7 mouse cellular contexts compared by ENCODE assay signal in the genomic region with DNA sequence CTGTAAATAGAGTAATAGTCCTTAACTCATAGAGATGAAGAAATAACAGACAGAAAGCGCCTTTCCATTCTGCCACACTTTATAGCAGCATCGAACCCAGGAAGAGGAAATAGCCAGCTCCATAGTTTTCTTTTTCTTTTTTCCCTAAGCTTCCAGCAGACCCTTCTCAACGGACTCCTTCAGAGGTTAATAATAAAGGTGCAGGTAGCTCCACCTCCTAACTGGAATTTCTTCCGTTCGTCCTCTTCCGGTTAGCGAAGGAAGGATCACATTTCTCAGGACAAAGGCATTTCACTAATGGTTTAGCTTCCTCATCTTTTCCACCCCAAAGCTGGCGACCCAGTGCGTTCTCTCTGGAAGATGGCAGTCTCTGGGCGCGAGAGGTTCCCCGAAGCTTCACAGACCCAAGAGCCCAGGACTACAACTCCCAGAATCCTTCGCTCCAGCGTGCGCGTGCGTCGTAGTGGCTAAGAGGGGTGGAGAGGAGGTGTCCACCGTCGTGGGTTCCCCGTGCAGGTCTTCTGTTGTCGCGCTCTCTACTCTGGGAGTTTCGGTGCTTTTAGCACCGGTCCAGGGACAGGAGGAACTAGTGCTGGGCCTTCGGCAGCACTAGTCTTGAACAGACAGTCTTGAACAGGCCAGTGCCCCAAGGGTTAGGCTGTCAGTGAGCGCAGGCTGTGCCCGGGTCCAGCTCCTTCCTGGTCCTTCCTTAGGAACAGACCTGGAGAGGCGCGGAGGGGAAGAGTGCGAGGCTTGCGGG. TPM values are rescaled to one million over a fixed set of nuclear protein-coding genes. Genes with fewer than 3 reads are reported as not detected.
DNase-seq lines count a peak whose midpoint lies in the region; ATAC-seq lines count a peak whose summit lies in the region.

A gene (plus strand): TSS at position 254 of the 760 bp plus-strand sequence.

- H3K4me2 ChIP-seq in midbrain, embryonic 13.5 days (replicated peaks): peak within 1 kb of the TSS; percentile 78

- peaks cover 19% of the 10 kb centered on the region; the same call in 1 of the 2 replicates for H3K36me3 ChIP-seq in embryonic facial prominence, embryonic 10.5 days (replicated peaks)
- peaks cover 18% of the 10 kb centered on the region for H3K36me3 ChIP-seq in limb, embryonic 10.5 days
- H3K36me3 ChIP-seq in midbrain, embryonic 13.5 days: peaks cover 17% of the 10 kb centered on the region

- peak; percentile 93 for DNase-seq in adrenal gland, postnatal 10 days
- peak; percentile 92 for DNase-seq in embryonic facial prominence, embryonic 10.5 days (ENCODE audit: low spot score)
- DNase-seq in kidney, adult 11 months: peak; percentile 90
- DNase-seq in limb, embryonic 10.5 days (ENCODE audit: low spot score): peak; percentile 91
- peak; percentile 89 for DNase-seq in spleen, adult 12 weeks (ENCODE audit: low spot score)

- H3K9me3 ChIP-seq in embryonic facial prominence, embryonic 10.5 days: no peaks in the 10 kb centered on the region
- no peaks in the 10 kb centered on the region for H3K9me3 ChIP-seq in limb, embryonic 10.5 days (replicated peaks)
- H3K9me3 ChIP-seq in midbrain, embryonic 13.5 days: no peaks in the 10 kb centered on the region

- peak within 1 kb of the TSS; percentile 78 for H3K9ac ChIP-seq in midbrain, embryonic 13.5 days (replicated peaks)

- H3K27me3 ChIP-seq in embryonic facial prominence, embryonic 10.5 days (replicated peaks; ENCODE audit: low read depth, poor library complexity, severe bottlenecking): no peaks in the 10 kb centered on the region
- H3K27me3 ChIP-seq in limb, embryonic 10.5 days (ENCODE audit: low read depth, poor library complexity, severe bottlenecking): no peaks in the 10 kb centered on the region
- H3K27me3 ChIP-seq in midbrain, embryonic 13.5 days: no peaks in the 10 kb centered on the region

- peaks cover 35% of the 10 kb centered on the region for H3K4me1 ChIP-seq in embryonic facial prominence, embryonic 10.5 days
- H3K4me1 ChIP-seq in limb, embryonic 10.5 days: peaks cover 20% of the 10 kb centered on the region
- peaks cover 29% of the 10 kb centered on the region for H3K4me1 ChIP-seq in midbrain, embryonic 13.5 days (replicated peaks)

- 1% methylated on average over 32 of the region's 32 CpGs for WGBS in embryonic facial prominence, embryonic 10.5 days
- WGBS in limb, embryonic 10.5 days: 1% methylated on average over 32 of the region's 32 CpGs
- WGBS in midbrain, embryonic 13.5 days: 1% methylated on average over 32 of the region's 32 CpGs

- peak within 1 kb of the TSS; percentile 79 for H3K4me3 ChIP-seq in embryonic facial prominence, embryonic 10.5 days
- H3K4me3 ChIP-seq in limb, embryonic 10.5 days: peak within 1 kb of the TSS; percentile 74
- peak within 1 kb of the TSS; percentile 72 for H3K4me3 ChIP-seq in midbrain, embryonic 13.5 days (replicated peaks)

- peak within 1 kb of the TSS; percentile 87 for H3K27ac ChIP-seq in embryonic facial prominence, embryonic 10.5 days (replicated peaks)
- H3K27ac ChIP-seq in limb, embryonic 10.5 days: peak within 1 kb of the TSS; percentile 85
- H3K27ac ChIP-seq in midbrain, embryonic 13.5 days: peak within 1 kb of the TSS; percentile 76

- peak; percentile 86 for ATAC-seq in granulocyte monocyte progenitor cell, adult 5-6 weeks (replicated peaks; ENCODE audit: poor library complexity, severe bottlenecking)
- ATAC-seq in midbrain, embryonic 13.5 days: peak; percentile 93

RNA-seq across cellular contexts. Expression of the gene that starts here (rescaled TPM):
- total RNA-seq in adrenal gland, postnatal 10 days (2021): 10 to 100 TPM; 10.5 to 11.1 TPM
- polyA plus RNA-seq in embryonic facial prominence, embryonic 10.5 days (2016; fragmentation: Nextera tagmentation; extraction: Ambion mirVana): 10.9 and 11.5 TPM in 2 replicates
- 9.7 and 11.5 TPM in 2 replicates for total RNA-seq in granulocyte monocyte progenitor cell, adult 5-6 weeks (2014; fragmentation: Nextera tagmentation)
- total RNA-seq in granulocyte monocyte progenitor cell, adult 5-6 weeks (2017): 6.5 and 8.3 TPM in 2 replicates
- 8.9 and 10.3 TPM in 2 replicates for polyA plus RNA-seq in limb, embryonic 10.5 days (2016; fragmentation: Nextera tagmentation; extraction: Ambion mirVana)
- polyA plus RNA-seq in midbrain, embryonic 13.5 days (2015; fragmentation: Nextera tagmentation; extraction: Ambion mirVana): 13.0 and 14.5 TPM in 2 replicates

Comparison
In these comparisons a context has a peak if more than half of its experiments do, and no peak if none do; other contexts are left out.
1. Peak in every context shown above with its lines: DNase-seq, ATAC-seq, H3K4me3 ChIP-seq and H3K27ac ChIP-seq.